Mouse (Mus musculus) left cerebral cortex, adult 2 months (tissue): Measurements from ENCODE around the gene Hivep3. TPM values are rescaled to one million over a fixed set of nuclear protein-coding genes. Genes with fewer than 3 reads are reported as not detected.

ENCODE experiments used
- DNase-seq, 2 experiments: peaks; one replicate each; pipeline ENCODE4 v3.0.0; 2021 to 2022; ENCODE audit warnings: low spot score in 2 of 2, mixed read lengths in 1 of 2; ENCODE audit errors: extremely low spot score in 1 of 2
- H3K27ac ChIP-seq: fragments of 200-600 bp; 2 replicates; pipeline ENCODE4 v1.8.1; 2022
- H3K4me3 ChIP-seq: fragments of 200-600 bp; 2 replicates; pipeline ENCODE4 v1.8.1; 2022
- CTCF ChIP-seq: fragments of 200-600 bp; IDR thresholded peaks from 2 replicates; pipeline ENCODE4 v1.8.1; 2022; ENCODE audit warnings: antibody characterized with exemption, mild to moderate bottlenecking, moderate library complexity
- intact Hi-C: fragments of 180-260 bp; cut with DNase I; formaldehyde crosslinking; loops from one replicate; pipeline ENCODE4 v1.15.1; 2025
- total RNA-seq, 2 experiments: library from RNA; stranded (reverse); gene quantifications; 2 replicates each; pipeline ENCODE4 v1.2.3; 2021

The Hivep3 gene
- total RNA-seq, 2 experiments from 2014 or later = 65.8 to 87.4 TPM

DNA sequence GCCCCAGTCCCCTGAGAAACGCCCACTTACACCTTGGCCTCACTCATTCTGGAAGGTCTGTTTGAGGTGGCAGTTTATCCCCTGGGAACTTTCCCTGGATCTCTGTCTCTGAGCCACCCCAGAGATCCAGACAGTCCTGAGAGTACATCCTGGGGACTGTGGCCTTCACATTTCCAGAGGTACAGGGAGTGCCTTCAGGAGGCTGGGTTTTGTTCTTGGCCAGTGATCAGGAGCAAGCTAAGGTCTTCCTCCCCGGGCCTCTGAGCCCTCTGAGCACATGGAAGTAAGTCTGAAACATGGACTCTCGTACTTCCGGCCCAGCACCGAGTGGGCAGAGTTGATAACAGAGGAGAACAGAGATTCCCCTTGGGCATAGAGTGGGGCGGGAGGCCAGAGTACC is 391.1 kb downstream of the Hivep3 start:
- Histone ChIP-seq H3K4me3 (no peak overlapping the region), H3K27ac (no peak overlapping the region; the same call in 1 of the 2 replicates)
- TF ChIP-seq CTCF = no peak
- no peak for DNase-seq
- intact Hi-C loops = loop anchor here (5.0 to 10.0 kb wide), 3 partner anchors 258 to 880 kb away; no protein-coding TSS in a partner anchor

DNA sequence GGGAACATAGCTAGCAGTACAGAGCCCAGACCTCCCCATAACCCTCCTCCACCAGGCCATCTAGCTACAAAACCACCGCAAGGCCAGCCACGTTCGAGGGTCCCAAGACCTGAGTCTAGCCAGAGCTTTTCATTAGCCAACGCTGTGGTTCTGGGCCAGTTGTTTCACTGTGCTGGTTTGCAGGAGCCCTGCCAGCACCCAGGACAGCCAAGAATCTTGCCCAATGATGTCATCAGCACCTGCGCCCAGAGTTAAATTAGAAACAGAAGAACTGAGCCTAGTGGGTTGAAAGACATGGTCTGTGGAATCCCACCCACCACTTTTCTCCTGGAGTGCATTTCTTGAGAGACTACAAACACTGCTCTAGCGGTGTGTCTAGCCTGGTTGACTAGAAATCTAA is 392.5 kb downstream of the Hivep3 start:
- H3K27ac ChIP-seq = peak overlapping the region; percentile 61
- DNase-seq = peak in 1 of 2 experiments; percentile 62
- intact Hi-C loops = loop anchor here (5.0 to 10.0 kb wide), 2 partner anchors 494 to 881 kb away; no protein-coding TSS in a partner anchor
- TF ChIP-seq CTCF = no peak
- no peak overlapping the region for H3K4me3 ChIP-seq

DNA sequence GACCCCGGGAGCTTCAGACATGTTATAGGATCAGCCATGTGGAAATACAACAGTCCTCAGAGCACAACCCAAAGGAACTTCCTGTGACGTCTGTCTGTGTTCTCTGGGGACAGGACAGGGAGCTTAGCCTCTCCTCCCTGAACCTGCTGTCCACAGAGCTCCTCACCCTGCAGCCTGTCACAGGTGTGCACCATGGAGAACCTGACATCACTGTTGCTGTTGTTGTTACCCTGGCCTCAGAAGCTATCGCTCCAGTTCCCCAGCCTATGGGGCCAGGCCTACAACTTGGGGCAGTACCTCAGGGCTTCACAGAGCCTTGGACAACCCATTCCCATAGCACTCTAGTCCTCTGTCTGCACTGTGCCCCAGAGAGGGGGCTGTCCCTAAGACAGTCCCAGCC is 393.7 kb downstream of the Hivep3 start:
- TF ChIP-seq CTCF = no peak
- no peak for DNase-seq
- Histone ChIP-seq H3K4me3 (no peak overlapping the region), H3K27ac (peak overlapping the region; percentile 60)
- intact Hi-C loops = loop anchor here (5.0 to 10.0 kb wide), 2 partner anchors 495 to 883 kb away; no protein-coding TSS in a partner anchor

DNA sequence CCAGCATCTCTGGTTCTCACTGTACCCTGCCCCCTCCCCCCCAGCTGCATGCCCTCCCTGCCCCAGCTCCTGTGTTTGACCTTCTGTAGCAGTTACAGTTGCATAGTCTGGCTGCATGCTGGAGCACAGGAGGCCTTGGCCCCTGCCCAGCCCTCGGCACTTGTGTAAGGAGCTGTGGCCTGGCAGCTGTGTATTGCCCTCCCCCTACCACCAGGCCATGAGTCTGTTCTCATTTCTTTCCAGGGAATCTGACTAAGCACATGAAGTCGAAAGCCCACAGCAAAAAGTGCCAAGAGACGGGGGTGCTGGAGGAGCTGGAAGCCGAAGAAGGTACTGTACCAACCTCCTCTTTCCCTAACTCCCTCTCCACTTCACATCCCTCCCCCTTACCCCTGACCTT is 394.4 kb downstream of the Hivep3 start:
- TF ChIP-seq CTCF = no peak
- intact Hi-C loops = loop anchor here (5.0 to 10.0 kb wide), 2 partner anchors 496 to 883 kb away; no protein-coding TSS in a partner anchor
- peak overlapping the region; percentile 60 for H3K27ac ChIP-seq
- DNase-seq = peak in 1 of 2 experiments; percentile 42
- H3K4me3 ChIP-seq = no peak overlapping the region

DNA sequence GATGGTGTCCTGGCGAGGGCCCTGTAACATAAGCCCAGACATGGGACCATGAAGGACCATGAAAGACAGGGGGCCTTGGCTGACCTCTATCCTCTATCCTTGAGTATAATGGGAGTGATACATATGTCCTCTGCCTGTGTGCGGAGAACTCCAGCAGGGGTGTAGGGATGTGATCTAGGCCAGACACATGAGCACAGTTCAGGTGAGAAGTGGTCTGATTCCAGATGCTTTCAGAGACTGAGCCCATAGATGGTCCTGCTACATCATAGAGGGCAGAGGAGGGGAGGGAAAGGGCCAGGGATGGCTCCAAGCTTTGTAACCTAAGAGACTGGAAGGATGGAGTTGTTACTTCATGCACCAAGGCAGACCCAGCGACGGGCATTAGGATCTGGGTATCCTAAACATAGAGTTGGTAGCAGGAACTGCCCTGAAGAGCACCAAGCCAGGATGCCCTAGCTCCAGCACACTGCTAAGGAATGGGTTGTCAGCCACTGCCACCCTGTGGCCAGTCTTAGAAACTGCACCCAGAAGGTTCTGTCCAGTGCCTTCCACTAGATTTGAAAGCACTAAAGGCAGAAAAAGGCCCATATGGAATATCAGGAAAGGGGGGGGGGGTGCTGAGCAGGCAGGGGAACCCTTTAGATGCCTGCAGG is 395.8 kb downstream of the Hivep3 start:
- DNase-seq = peak; percentile 52 to 57
- peak; percentile 90 for TF ChIP-seq CTCF
- no peak overlapping the region for H3K4me3 ChIP-seq
- intact Hi-C loops = loop anchor here (5.0 to 10.0 kb wide), 2 partner anchors 497 to 885 kb away; no protein-coding TSS in a partner anchor
- H3K27ac ChIP-seq = no peak overlapping the region; the same call in 1 of the 2 replicates

DNA sequence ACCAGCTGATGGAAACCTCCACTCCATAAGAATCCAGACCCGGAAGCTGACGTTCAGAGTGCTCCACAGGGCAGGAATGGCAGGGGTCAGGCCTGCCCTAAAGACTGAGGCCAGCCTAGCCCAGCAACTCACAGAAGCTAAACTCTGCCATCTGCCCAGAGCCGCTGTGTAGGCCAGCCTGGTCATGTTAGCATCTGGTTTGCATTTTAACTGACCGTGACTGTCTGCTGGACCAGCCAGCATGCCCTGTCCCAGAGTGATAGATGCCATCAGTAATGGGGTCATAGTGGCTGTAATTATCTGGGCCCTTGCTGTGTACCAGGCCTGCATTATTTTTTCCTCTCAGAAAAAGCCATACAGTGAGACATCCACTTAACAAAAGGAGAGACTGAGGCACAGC is 397.3 kb downstream of the Hivep3 start:
- H3K27ac ChIP-seq = no peak overlapping the region
- no peak overlapping the region for H3K4me3 ChIP-seq
- intact Hi-C loops = no loop called here
- no peak for TF ChIP-seq CTCF
- no peak for DNase-seq

DNA sequence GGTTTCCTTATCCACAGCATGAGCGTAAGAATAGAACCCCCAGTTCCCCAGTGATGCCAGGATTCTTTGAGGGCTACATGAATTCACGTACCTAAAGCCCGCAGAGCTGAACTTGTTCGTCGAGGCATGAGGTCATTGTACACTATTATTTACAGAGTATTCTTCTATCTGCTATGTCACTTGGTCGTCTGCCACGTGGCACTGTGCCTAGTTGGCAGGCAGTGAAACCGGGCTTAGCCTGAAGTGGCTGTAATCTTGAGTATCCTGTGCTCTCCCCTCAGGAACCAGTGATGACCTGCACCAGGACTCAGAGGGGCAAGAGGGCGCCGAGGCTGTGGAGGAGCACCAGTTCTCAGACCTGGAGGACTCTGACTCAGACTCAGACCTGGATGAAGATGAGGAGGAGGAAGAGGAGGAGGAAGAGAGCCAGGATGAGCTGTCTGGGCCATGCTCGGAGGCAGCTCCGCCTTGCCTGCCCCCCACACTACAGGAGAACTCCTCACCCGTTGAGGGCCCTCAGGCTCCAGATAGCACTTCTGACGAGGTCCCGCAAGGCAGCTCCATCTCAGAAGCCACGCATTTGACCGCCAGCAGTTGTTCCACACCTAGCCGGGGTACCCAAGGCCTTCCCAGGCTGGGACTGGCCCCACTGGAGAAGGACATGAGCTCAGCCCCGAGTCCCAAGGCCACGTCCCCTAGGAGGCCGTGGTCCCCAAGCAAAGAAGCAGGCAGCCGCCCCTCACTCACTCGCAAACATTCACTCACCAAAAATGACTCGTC is 398.0 kb downstream of the Hivep3 start:
- no peak for TF ChIP-seq CTCF
- intact Hi-C loops = no loop called here
- no peak overlapping the region for H3K27ac ChIP-seq
- no peak overlapping the region for H3K4me3 ChIP-seq
- no peak for DNase-seq

DNA sequence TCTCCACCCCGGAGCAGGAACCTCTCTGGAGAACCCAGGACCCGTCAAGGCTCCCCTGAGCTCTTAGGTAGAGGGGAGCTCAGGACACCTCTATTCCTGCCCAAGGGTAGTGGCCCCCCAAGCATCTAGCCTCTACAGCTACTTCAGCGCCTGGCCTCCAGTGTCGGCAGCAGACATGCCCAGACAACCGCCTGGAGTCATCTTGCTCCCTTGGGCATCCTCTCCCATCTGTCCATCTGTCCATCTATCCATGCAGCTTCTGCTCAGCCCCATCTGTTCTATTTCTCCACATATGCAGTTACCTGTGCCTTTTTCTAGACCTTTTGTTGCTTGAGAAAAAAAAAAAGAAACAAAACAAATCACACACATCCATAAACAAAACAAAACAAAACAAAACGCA is 400.6 kb downstream of the Hivep3 start:
- no peak for TF ChIP-seq CTCF
- no peak for DNase-seq
- Histone ChIP-seq H3K27ac (no peak overlapping the region), H3K4me3 (no peak overlapping the region)
- intact Hi-C loops = no loop called here

DNA sequence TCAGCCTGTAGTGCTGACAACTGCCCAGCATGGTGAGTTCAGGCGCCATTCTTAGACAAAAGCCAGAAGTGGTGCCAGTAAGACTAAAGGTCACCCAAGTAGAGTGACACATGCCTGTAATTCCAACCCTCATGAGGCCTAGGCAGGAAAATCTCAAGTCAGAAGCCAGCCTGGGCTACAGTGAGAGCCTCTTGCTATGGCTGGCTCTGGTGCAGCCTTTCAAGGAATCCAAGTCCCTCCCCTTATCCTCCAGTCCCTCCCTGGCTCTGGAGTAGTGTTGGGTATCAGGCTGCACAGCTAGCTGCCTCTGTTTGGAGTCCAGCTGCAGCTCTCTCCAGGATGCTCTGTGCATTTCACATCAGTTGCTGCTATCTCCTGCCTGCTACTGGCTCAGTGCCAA is 408.2 kb downstream of the Hivep3 start:
- no peak for DNase-seq
- Histone ChIP-seq H3K27ac (no peak overlapping the region), H3K4me3 (no peak overlapping the region)
- TF ChIP-seq CTCF = no peak
- intact Hi-C loops = no loop called here

DNA sequence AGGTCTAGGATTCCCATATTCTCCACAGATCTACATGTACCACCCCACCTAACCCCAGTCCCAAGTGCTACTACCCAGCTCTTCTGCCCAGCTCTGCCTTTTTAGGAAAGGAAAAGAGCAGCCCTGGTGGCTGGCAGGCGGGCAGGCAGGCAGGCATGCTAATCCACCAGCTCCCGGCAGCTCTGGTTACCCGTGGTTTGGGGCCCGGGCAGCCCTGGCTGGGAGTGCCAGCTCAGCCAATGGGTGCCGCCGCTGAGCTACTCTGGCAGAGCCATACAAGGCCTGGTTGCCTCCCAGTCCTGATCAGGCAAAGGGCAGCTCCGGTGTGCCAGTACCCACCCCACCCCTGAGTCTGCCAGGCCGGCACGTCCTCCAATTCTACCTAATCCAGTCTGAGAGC is 409.3 kb downstream of the Hivep3 start:
- no peak overlapping the region for H3K4me3 ChIP-seq
- intact Hi-C loops = no loop called here
- no peak overlapping the region for H3K27ac ChIP-seq
- no peak for DNase-seq
- TF ChIP-seq CTCF = no peak; the same call in 1 of the 2 replicates

DNA sequence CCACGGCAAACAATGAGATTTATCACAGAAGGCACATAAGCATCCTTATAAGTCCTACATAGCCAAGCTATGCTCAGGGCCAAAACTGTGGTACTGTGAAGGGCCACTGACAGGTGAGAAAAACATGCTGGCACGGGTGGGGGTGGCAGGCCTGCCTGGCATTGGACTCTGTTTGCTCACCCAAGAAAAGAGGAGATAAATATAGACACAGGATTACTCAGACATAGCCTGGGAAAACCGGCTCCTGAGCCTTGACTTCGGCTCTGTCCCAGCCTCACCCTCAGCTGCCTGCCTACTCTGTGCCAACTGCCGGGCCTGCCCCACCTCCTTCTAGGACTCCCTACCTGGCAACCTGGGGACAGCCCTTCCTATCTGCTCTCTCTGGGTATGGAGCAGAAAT is 410.8 kb downstream of the Hivep3 start:
- TF ChIP-seq CTCF = no peak
- peak; percentile 36 to 52 for DNase-seq
- Histone ChIP-seq H3K4me3 (no peak overlapping the region), H3K27ac (no peak overlapping the region)
- intact Hi-C loops = no loop called here

DNA sequence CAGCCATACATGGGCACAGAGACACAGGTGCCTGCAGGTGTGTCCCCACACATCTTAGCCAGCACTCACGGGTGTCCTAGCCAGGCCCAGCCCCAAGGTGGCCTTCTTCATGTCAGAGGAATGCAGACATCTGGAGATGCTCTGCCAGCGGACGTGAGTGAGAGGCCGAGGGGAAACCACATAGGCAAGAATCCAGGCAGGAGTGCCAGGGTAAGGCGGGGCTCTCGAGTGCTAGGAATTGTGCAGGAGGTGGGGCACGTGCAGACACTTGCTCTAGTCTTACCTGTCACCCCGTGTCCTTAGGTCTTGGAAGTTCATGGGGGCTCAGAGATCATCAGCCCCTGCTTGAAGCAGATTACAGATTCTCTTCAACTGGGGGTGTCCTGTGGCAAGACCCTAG is 412.3 kb downstream of the Hivep3 start:
- Histone ChIP-seq H3K4me3 (no peak overlapping the region), H3K27ac (no peak overlapping the region)
- intact Hi-C loops = no loop called here
- DNase-seq = no peak
- no peak for TF ChIP-seq CTCF
